Mouse (Mus musculus) cerebellum, adult 2 months (tissue): ENCODE results near the gene Cct3.

Source experiments
- CTCF ChIP-seq: fragments of 200-500 bp; IDR thresholded peaks from 2 replicates; pipeline ENCODE4 v1.5.1; 2011; ENCODE audit warnings: low read depth, mild to moderate bottlenecking, control low read depth, low read length, moderate library complexity, borderline replicate concordance; ENCODE audit not compliant: insufficient read depth
- POLR2A ChIP-seq: fragments of 200-500 bp; IDR thresholded peaks from 2 replicates; pipeline ENCODE4 v1.6.1; 2011; ENCODE audit warnings: low read length, control low read depth, borderline replicate concordance; ENCODE audit not compliant: insufficient read depth

DNA sequence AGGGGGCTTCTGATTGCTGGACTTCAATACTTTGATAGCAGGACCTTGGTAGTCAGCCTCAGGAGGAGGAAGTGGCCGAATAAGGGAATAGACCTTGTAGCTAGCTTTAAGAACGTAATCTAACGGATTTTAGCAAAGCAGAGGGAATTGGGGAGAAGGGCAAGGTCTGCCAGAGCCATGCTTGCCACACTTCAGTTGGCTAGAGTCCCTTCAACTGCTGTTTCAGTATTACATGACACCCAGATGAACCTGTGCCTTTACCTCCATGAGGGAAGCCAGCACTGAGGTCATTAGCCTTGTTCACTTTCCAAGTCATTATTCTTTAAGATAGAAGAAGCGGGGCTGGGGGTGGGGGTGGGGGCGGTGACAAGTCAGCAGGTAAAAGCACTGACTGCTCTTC, 27.9 kb upstream of the Cct3 start:
- no peak for TF ChIP-seq CTCF
- no peak for TF ChIP-seq POLR2A
